Mouse (Mus musculus) 416B (cell line): ENCODE results near the gene Zdhhc25.

Experiments used
- DNase-seq: peaks from one replicate; pipeline ENCODE4 v3.0.0; 2011; ENCODE audit warnings: low read depth

The Zdhhc25 gene

GRCm38 (mm10) chr15:88600002-88600401 lies at the start of gene Zdhhc25:
Gene Zdhhc25 (plus strand): TSS chr15:88600302.
- no peak for DNase-seq

DNA sequence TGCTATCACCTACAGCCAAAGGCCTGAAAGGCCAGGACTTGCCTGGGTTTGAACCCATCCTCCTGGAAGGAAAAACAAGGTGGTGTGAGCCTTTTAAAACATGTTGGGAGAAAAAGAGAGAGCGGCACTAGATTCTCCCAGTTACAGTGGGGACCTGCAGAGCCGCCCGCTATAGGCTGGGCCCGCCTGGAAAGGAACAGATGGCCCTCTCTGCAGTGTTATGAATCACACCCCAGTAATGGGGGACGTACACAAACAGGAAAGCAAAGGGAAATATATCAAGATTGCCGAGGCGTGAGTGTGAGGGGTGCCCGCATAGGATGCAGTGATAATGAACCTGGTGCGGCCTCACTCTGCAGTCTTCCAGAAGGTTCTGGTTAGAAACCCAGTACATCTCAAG lies 47.2 kb upstream of the Zdhhc25 start:
- DNase-seq: no peak

DNA sequence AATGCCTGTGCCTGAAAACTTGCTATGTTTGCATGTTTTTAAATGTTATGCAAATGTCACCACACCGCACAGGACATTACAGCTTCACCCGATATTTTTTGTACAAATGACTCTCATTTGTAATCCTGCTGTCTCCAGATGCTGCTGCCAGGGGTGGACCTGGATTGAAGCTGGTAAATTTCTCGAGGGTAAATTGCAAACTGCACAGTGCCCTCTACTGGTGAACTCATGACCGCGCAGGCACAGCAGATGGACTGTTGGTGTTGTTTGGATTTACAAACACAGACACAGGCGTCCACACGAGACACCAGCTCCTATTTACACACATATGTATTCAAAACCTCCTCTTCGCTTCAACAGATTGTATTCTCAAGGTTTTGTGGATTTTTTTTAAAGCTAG lies 44.6 kb upstream of the Zdhhc25 start:
- peak; percentile 62 for DNase-seq

- no peak for DNase-seq
Measured at GRCm38 (mm10) chr15:88560637-88561036, 39.5 kb upstream of the Zdhhc25 start.

DNA sequence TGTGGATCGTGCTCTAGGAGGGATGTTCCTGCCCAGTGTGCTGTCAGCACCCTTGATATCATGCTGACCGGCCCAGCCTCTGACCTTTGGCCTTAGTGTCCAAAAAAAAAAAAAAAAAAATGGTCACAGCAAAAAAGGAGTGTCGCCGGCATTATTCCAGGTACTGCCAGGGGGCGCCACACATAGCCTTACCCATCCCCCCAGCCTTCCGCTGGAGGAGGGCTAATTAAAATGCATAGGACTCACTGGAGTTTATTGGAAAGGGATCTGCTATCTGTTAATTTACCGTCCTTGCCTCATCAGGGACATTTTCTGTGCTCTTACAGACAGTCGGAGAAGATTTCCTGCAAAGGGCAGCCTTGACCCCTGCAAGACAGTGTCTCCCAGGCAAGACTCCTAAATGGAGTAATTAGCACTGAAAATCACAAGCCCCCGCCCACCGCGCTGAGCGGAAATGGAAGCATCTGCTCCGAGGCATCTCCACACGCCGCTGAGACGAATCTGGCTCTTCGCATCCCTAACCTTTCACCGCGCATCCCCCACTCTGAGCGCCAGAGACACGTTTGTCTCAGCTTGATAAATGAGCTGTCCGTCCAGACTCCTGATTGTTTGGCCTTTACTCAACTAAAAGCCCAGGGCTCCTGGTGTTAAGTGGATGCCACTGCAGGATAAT lies 38.9 kb upstream of the Zdhhc25 start:
- no peak for DNase-seq

DNA sequence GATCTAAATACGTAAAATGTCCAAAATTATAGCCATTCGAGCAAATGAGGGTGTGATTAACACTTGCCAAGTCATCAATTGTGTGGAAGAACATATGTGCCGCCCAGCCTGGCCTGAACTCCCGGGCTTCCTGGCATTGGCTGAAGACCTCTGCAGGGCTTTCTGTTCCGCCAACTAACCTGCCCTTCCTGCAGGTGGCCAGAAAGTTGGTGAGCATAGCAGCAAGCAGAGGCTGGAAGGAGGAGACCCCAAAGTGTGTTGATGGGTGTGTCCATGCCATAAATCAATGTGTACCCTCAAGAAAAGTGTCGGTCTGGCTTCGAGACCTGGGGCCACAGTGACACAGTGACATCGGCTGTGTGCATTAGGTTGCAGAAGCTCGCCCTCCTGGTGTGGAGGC lies 34.8 kb upstream of the Zdhhc25 start:
- no peak for DNase-seq

DNA sequence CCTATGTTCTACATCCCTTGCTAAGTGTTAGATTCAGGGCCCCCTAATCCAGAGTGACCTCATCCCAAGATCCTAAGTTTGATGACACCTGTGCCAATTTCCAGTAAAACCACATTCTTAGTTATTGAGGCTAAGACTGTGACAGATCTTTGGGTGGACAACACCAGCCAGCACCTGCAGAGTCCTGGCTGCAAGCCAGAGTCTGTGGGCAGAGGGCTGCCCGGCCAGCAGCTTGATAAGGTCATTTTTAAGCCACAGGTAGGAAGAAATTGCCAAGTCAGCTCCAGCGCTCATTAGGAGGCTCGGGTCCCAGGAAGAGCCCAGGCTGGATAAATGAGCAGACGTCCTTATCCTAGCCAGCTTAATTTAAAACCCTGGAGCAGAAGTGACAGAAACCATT lies 34.3 kb upstream of the Zdhhc25 start:
- DNase-seq: no peak

DNA sequence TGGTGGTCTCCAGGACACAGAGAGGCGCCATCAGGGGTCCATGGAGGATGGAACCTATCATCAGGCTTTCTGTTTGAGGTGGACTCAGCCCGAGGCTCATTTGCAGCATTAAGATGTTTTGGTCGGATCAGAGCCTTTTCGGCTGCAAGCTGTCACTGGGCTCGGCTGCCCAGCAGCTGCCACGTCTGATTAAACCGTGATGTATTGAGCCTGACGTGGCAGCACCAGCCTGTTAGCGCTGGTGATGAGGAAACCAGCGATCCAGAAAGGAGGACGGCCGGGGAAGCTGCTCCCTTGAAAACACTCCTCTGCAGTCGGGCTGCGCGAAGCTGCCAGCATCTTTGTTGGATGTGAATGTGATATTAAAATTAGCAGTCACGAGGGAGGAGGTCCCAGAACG lies 29.4 kb upstream of the Zdhhc25 start:
- no peak for DNase-seq

- no peak for DNase-seq
Measured at GRCm38 (mm10) chr15:88579461-88579860, 20.6 kb upstream of the Zdhhc25 start.

DNA sequence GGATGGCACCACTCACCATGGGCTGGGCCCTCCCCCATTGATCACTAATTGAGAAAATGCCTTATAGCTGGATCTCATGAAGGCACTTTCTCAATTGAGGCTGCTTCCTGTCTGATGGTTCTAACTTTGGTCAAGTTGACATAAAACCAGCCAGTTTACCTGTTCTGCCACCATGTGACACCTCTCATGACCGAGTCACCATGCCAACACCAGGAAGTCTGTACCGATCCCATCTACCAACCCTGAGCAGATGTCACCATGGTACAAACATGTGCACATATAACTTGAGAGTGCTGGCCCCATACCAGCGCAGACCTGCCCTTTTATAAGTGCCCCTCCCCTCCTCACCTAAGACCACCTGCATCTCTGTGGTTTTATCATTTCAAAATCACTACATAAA lies 2.4 kb downstream of the Zdhhc25 start:
- no peak for DNase-seq

DNA sequence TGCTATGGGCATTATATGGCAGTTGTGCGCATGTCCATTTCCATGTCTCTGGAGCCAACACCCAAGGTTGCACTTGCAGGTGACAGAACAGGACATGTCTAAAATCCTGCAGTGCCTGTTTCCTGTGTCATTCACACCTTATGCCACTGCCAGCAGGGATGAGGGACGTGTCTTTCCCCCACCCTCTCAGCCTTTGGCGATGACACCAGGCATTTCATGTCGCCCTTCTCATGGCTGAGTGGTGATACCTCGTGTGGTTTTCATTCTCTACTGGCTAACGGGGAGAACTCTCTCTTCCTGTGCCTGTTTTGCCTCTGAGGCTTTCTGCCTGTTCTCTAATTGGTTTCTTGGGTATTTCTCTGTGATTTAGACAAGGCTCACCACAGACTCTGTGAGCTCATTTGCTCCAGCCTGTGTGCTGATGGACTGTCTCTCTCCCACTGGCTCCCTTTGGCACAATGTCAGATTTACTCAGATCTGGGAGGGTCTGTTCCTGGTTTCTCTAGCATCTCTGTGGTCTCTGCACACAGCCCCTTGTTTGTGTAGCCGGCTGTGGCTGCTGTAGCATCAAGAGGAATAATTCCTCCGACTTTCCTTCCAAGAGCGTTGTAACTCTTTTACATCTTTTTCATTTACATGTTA lies 3.1 kb downstream of the Zdhhc25 start:
- DNase-seq: no peak

GRCm38 (mm10) chr15:88603733-88604119 lies 3.6 kb downstream of the Zdhhc25 start:
- no peak for DNase-seq

DNA sequence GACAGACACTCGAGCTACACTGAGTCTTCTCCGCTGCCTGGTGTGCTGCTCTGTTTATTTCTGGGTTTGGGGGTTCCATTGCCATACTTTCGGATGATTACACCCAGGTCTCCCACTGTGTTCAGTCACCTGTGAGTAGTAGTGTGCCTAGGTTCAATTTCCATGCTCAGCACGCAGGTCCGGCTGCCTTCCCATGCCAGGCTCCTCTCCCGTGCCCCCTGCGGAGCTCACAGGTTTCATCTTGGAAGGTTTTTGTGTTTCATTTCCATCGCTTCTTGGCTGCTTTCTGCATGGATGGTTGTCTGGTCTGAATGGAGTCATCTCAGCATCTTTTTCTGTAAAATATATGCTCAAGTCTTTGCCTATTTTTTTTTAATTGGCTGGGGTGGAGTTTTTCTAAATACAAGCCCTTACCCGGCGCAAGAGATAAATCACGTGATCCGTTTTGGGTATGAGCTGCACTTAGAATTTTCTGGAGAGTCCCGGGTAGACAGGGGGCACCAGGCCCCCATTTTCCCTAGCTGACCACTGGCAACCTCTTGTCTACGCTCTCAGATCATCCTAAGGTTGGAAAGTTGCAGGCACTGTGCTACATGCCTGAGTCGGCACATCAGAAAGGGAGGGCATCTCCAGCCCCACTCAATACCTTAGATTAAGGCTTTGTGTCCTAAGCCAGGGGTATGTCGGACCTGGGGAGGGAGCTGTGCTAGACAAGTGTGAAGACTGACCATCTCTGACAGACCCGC lies 4.7 kb downstream of the Zdhhc25 start:
- DNase-seq: no peak

DNA sequence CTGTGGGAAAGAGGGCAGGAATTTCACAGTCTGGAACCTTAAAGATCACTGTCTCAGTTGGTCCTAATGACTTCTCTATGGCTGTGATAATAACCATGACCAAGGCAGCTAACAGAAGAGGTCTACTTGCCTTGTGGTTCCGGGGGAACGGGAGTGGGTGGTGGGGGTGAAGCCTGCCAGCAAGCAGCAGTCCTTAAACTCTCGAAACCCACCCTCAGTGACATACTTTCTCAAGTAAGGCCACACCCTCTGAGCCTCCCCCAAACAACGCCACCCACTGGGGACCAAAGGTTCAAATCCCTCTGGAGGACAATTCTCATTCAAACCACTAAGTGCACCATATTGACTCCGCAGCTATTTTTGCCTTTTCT lies 5.3 kb downstream of the Zdhhc25 start:
- DNase-seq: no peak

DNA sequence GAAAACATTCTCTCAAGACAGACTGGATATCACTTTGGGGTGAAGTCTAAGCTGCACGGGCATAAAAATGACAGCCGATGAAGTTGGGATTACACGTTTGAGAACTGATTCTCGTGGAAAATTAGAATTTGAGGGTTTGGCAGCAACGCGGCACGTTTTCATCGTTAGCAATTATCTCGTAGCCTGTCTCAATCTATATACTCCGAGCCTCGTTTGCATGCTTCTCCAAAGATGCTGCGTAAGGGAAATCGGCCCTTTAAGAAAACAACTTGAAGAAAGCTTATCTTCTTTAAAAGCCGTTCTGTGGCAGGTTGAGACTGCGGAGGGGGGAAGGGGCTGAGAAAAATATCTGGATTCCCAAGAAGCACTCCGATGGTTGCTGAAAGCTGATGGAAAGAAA lies 17.0 kb downstream of the Zdhhc25 start:
- DNase-seq: no peak

DNA sequence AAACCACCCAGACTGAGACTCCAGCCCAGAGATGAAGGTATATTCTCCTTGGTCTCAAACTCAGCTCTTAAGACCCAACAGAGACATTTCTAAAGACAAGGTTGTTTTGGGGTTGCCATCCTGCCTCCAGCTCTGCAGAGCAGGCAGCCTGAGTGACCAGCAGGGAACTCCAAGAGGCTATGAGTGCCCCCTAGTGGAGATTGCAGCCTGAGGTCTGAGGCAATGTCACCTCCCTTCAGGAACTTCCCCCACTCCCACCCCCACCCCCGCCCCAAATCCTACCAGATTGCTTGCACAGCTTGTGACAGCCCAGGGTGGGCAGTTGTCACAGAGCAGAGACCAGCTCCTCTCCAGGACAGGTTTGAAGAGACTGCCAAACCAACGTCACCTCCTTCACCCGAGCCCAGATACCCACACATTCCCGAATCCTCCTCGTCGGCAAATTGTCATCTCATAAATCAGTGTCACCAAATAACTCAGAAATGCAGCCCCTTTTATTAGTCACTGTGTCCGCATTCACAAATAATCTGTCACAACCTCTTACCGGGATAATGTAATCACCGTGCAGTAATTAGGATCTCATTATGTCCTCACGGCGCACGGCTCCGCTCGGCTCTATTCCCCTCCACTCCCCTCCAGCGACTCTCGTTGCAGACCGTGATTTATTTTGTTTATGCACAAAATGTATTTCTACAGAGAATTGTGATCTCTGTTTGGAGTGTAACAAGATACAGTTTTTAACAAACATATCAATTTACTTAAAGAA lies 18.1 kb downstream of the Zdhhc25 start:
- peak; percentile 9 for DNase-seq

- DNase-seq: no peak
Measured at GRCm38 (mm10) chr15:88620017-88620416, 19.9 kb downstream of the Zdhhc25 start.

DNA sequence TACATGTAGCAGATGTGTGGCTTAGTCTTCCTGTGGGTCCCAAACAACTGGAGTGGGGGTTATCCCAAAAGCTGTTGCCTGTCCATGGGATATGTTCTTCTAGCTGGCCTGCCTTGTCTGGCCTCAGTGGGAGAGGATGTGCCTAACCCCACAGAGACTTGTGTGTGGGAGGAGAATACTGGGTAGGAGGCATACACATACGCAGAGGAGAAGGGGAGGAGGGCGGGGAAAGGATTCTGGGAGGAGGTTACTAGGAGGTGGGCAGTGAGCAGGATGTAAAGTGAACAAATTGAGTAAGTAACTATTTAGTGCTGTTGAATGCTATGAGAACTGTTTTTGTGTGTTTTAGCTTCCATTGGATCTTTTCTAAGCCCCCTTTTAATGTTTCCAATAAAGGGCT lies 23.8 kb downstream of the Zdhhc25 start:
- DNase-seq: no peak

DNA sequence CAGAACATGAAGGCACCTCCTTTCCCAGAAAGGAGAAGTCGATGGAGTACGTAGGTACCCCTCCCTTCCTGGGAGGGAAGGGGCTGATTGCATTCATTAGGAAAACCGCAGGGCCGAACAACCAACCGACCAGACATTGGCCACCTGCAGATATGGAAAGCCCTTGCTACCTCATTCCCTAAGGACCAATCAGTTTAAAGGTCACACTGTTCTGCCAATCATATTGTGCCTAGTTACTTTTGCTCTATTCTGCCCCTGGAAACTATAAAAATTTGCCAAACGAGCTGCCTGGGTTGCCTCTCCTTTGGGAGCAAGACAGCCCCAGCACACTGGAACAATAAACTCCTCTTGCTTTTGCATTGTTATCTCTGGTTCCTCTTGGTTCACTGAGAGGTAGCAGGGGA lies 24.8 kb downstream of the Zdhhc25 start:
- no peak for DNase-seq

- DNase-seq: no peak
Measured at GRCm38 (mm10) chr15:88625303-88626066, 25.4 kb downstream of the Zdhhc25 start.

DNA sequence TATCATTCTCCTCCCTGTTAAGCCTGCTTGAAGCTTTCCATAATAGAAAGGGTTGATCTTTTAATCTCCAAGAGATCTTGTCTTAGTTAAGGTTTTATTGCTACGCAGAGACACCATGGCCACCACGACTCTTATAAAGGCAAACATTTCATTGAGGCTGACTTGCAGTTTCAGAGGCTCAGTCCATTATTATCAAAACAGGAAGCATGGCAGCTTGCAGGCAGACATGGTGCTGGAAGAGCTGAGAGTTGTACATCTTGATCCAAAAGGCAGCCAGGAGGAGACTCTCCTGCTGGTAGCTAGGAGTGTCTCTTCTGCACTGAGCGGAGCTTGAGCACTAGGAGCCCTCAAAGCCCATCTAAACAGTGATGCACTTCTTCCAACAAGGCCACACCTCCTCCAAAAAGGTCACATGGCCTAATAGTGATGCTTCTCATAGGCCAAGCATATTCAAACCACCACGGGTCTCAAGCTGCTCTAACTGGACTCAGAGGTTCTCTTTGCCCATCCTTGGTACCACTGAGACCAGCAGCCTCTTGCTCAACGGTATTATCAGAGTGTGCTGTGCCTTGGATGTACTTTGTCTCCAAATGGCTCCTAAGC lies 26.9 kb downstream of the Zdhhc25 start:
- no peak for DNase-seq
